In the genomic region with DNA sequence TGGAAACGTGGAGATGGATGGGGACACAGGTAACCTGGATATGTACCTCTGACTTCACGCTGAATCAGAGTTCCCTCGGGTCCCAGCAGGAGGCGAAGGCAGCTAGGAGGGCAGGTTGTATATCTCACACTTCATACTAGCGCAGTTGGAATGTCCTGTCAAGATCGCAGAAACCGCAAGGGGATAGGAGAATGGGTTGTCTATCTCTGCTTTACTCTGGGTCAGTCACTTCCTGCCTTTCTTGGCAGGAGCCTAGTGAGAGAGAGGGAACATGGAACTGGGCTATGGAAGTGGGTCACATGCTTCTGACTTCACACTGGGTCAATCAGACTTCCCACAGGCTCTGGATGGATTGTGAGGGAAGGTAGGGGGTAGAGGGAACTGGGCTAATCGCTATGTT, we compare ENCODE assay signal across 19 mouse cellular contexts.
DNase-seq lines count a peak whose midpoint lies in the region; ATAC-seq and TF ChIP-seq lines count a peak whose summit lies in the region.
"Had no signal": no experiment of that assay in that cellular context is flagged by ENCODE, and none has a peak within 500 bp of the region (broad histone marks: within the 10 kb centered on the region; RNA-seq: fewer than 3 reads in every experiment).

No protein-coding gene starts in this region.

- ATAC-seq in heart, embryonic 12.5 days (ENCODE audit: insufficient number of reproducible peaks, low FRiP score): no peak
- ATAC-seq in heart, postnatal 0 days (ENCODE audit: insufficient read depth, low read depth): no peak
- ATAC-seq in forebrain, embryonic 13.5 days: no peak
- ATAC-seq: forebrain, postnatal 0 days; inflammation-experienced regulatory T-cells, adult 6 months had no signal

- no peaks in the 10 kb centered on the region for H3K9me3 ChIP-seq in heart, embryonic 12.5 days (replicated peaks)
- H3K9me3 ChIP-seq in heart, postnatal 0 days (replicated peaks; ENCODE audit: control insufficient read depth, low read length): no peaks in the 10 kb centered on the region
- H3K9me3 ChIP-seq in forebrain, embryonic 13.5 days (replicated peaks): no peaks in the 10 kb centered on the region
- H3K9me3 ChIP-seq: embryonic facial prominence, embryonic 15.5 days; liver, embryonic 15.5 days; midbrain, embryonic 12.5 days; neural tube, embryonic 12.5 days had no signal

- no peak for TF ChIP-seq CTCF in C2C12 (IDR thresholded peaks at IDR 0.05; ENCODE audit: control insufficient read depth, insufficient read depth, insufficient read length)
- no peak for TF ChIP-seq CTCF in heart, postnatal 0 days (IDR thresholded peaks at IDR 0.05; ENCODE audit: low read depth)

- H3ac ChIP-seq in C2C12 (ENCODE audit: control insufficient read depth, insufficient read length, low read depth): no peak overlapping the region

- no peaks in the 10 kb centered on the region for H3K36me3 ChIP-seq in heart, embryonic 12.5 days
- H3K36me3 ChIP-seq in C2C12 (ENCODE audit: control insufficient read depth, insufficient read depth): no peaks in the 10 kb centered on the region
- H3K36me3 ChIP-seq in heart, postnatal 0 days (replicated peaks; ENCODE audit: control insufficient read depth, insufficient read depth, low read length): no peaks in the 10 kb centered on the region
- no peaks in the 10 kb centered on the region for H3K36me3 ChIP-seq in forebrain, embryonic 13.5 days (ENCODE audit: poor library complexity, severe bottlenecking)
- H3K36me3 ChIP-seq: embryonic facial prominence, embryonic 15.5 days; hindbrain, embryonic 13.5 days; liver, embryonic 15.5 days; midbrain, embryonic 12.5 days; neural tube, embryonic 12.5 days had no signal

- H3K4me1 ChIP-seq in heart, embryonic 12.5 days (replicated peaks): no peaks in the 10 kb centered on the region
- no peaks in the 10 kb centered on the region for H3K4me1 ChIP-seq in heart, postnatal 0 days (ENCODE audit: control insufficient read depth, insufficient read depth)
- peaks cover 7% of the 10 kb centered on the region; the same call in 1 of the 2 replicates for H3K4me1 ChIP-seq in forebrain, embryonic 13.5 days
- H3K4me1 ChIP-seq: embryonic facial prominence, embryonic 15.5 days; liver, embryonic 15.5 days; neural tube, embryonic 12.5 days had no signal

- no peaks in the 10 kb centered on the region for H3K79me3 ChIP-seq in C2C12 (ENCODE audit: low read depth)

- no peak overlapping the region for H3K4me3 ChIP-seq in heart, embryonic 12.5 days
- no peak overlapping the region for H3K4me3 ChIP-seq in C2C12 (ENCODE audit: insufficient read depth, poor library complexity, severe bottlenecking)
- no peak overlapping the region for H3K4me3 ChIP-seq in heart, postnatal 0 days (ENCODE audit: low read depth, low read length)
- H3K4me3 ChIP-seq in forebrain, embryonic 13.5 days: no peak overlapping the region
- H3K4me3 ChIP-seq: embryonic facial prominence, embryonic 15.5 days; hindbrain, embryonic 13.5 days; liver, embryonic 15.5 days; midbrain, embryonic 12.5 days; neural tube, embryonic 12.5 days had no signal

- DNase-seq in heart, adult 18-20 months: peak; percentile 20 to 69
- DNase-seq in heart, postnatal 0 days (ENCODE audit: low spot score): peak; percentile 41
- DNase-seq in kidney, postnatal 10 days: peak; percentile 21
- DNase-seq in neural tube, embryonic 10.5 days (ENCODE audit: extremely low spot score, low spot score): no peak
- DNase-seq: adrenal gland, postnatal 25 days; cerebellum, adult 11-12 months; cerebellum, postnatal 36 days; forebrain, postnatal 0 days; right cerebral cortex, adult 18-20 months; thymus, postnatal 25 days had no signal

- TF ChIP-seq EP300 in heart, postnatal 0 days (IDR thresholded peaks at IDR 0.05; ENCODE audit: low read depth): no peak

- no peak overlapping the region for H3K9ac ChIP-seq in heart, embryonic 12.5 days
- H3K9ac ChIP-seq in heart, postnatal 0 days (replicated peaks; ENCODE audit: low read depth, low read length): no peak overlapping the region
- no peak overlapping the region for H3K9ac ChIP-seq in forebrain, embryonic 13.5 days
- H3K9ac ChIP-seq: embryonic facial prominence, embryonic 15.5 days; forebrain, postnatal 0 days; hindbrain, embryonic 13.5 days; liver, embryonic 15.5 days; midbrain, embryonic 12.5 days; neural tube, embryonic 12.5 days had no signal

- no peak overlapping the region for H3K4me2 ChIP-seq in heart, embryonic 12.5 days
- no peak overlapping the region for H3K4me2 ChIP-seq in heart, postnatal 0 days (ENCODE audit: low read depth, low read length)
- H3K4me2 ChIP-seq in forebrain, embryonic 13.5 days: no peak overlapping the region
- H3K4me2 ChIP-seq: embryonic facial prominence, embryonic 15.5 days; hindbrain, embryonic 13.5 days; liver, embryonic 15.5 days; midbrain, embryonic 12.5 days; neural tube, embryonic 12.5 days had no signal

- H3K27ac ChIP-seq in heart, embryonic 12.5 days (ENCODE audit: poor library complexity, severe bottlenecking): no peak overlapping the region
- H3K27ac ChIP-seq in heart, postnatal 0 days (ENCODE audit: low read depth): no peak overlapping the region
- H3K27ac ChIP-seq in forebrain, embryonic 13.5 days: no peak overlapping the region
- H3K27ac ChIP-seq: embryonic facial prominence, embryonic 15.5 days; hindbrain, embryonic 13.5 days; liver, embryonic 15.5 days; midbrain, embryonic 12.5 days; neural tube, embryonic 12.5 days had no signal

- H3K79me2 ChIP-seq in C2C12 (ENCODE audit: control insufficient read depth, insufficient read depth): no peaks in the 10 kb centered on the region

- 66% methylated on average over 8 of the region's 8 CpGs for WGBS in heart, embryonic 12.5 days
- WGBS in heart, postnatal 0 days: 60% methylated on average over 8 of the region's 8 CpGs
- 88% methylated on average over 8 of the region's 8 CpGs for WGBS in forebrain, embryonic 13.5 days

- no peaks in the 10 kb centered on the region for H3K27me3 ChIP-seq in heart, embryonic 12.5 days (replicated peaks)
- no peaks in the 10 kb centered on the region for H3K27me3 ChIP-seq in C2C12 (ENCODE audit: control insufficient read depth, insufficient read depth, insufficient read length)
- no peaks in the 10 kb centered on the region for H3K27me3 ChIP-seq in heart, postnatal 0 days (ENCODE audit: control insufficient read depth, insufficient read depth, low read length)
- no peaks in the 10 kb centered on the region for H3K27me3 ChIP-seq in forebrain, embryonic 13.5 days
- H3K27me3 ChIP-seq: embryonic facial prominence, embryonic 15.5 days; hindbrain, embryonic 13.5 days; liver, embryonic 15.5 days; midbrain, embryonic 12.5 days; neural tube, embryonic 12.5 days had no signal

TF ChIP-seq in C2C12, 6 proteins besides CTCF, POLR2A, EP300 and RAD21:
- peak; percentile 26 for TF ChIP-seq USF1 (IDR thresholded peaks at IDR 0.05; ENCODE audit: low read depth)
- TF ChIP-seq FOSL1 (IDR thresholded peaks at IDR 0.05; ENCODE audit: insufficient read depth, low read length, poor library complexity, severe bottlenecking): no peak
- no peak for TF ChIP-seq MYOD1 (IDR thresholded peaks at IDR 0.05; ENCODE audit: control insufficient read depth, insufficient read length, low read depth)
- no peak for TF ChIP-seq CEBPB (IDR thresholded peaks at IDR 0.05; ENCODE audit: low read depth)
- TF ChIP-seq MAX (IDR thresholded peaks at IDR 0.05): no peak
- TF ChIP-seq MYOG (IDR thresholded peaks at IDR 0.05; ENCODE audit: control insufficient read depth, extremely low read depth, insufficient read length): no peak
